Mouse (Mus musculus) bone marrow macrophage, adult 2 months (primary cell): ENCODE data around the gene Arhgef12. TPM values are rescaled to one million over a fixed set of nuclear protein-coding genes. Genes with fewer than 3 reads are reported as not detected.

Source experiments
- H3K27ac ChIP-seq: 2 replicates; pipeline ENCODE4 v1.5.1; 2012; ENCODE audit warnings: low read depth, low read length; ENCODE audit not compliant: insufficient read depth
- H3K4me1 ChIP-seq: 2 replicates; pipeline ENCODE4 v1.6.1; 2012; ENCODE audit warnings: low read length; ENCODE audit not compliant: control insufficient read depth, insufficient read depth
- H3K4me3 ChIP-seq: 2 replicates; pipeline ENCODE4 v1.5.1; 2012; ENCODE audit warnings: mild to moderate bottlenecking, low read length, moderate library complexity; ENCODE audit not compliant: insufficient read depth
- CTCF ChIP-seq: IDR thresholded peaks from 2 replicates; pipeline ENCODE4 v1.5.1; 2012; ENCODE audit warnings: low read depth, mild to moderate bottlenecking, low read length, moderate library complexity
- POLR2A ChIP-seq: IDR thresholded peaks from 2 replicates; pipeline ENCODE4 v1.6.1; 2012; ENCODE audit warnings: mild to moderate bottlenecking, low read depth, low read length, borderline replicate concordance
- polyA plus RNA-seq: library from polyadenylated mRNA; stranded (reverse); fragments of >200 nt; gene quantifications from 2 replicates; pipeline ENCODE4 v1.2.4, GENCODE M21; 2012; ENCODE audit not compliant: missing spikeins, insufficient read depth, insufficient read length

Gene Arhgef12
- polyA plus RNA-seq, 1 experiment = 8.6 TPM

- TF ChIP-seq CTCF (no peak), POLR2A (no peak)
- Histone ChIP-seq H3K4me1 (peaks cover 5% of the 10 kb centered on the region), H3K27ac (no peak overlapping the region), H3K4me3 (no peak overlapping the region)
These were observed 92.2 kb downstream of the Arhgef12 start for GRCm38 (mm10) chr9:43014886-43015285.

- Histone ChIP-seq H3K4me1 (peaks cover 5% of the 10 kb centered on the region), H3K4me3 (no peak overlapping the region), H3K27ac (no peak overlapping the region)
- TF ChIP-seq POLR2A (no peak), CTCF (no peak)
These were observed 94.5 kb downstream of the Arhgef12 start for GRCm38 (mm10) chr9:43012541-43012940.

- no peak overlapping the region for H3K4me3 ChIP-seq
- no peak overlapping the region for H3K27ac ChIP-seq
- no peak for TF ChIP-seq CTCF
- no peak for TF ChIP-seq POLR2A
- H3K4me1 ChIP-seq = peaks cover 5% of the 10 kb centered on the region
These were observed 96.0 kb downstream of the Arhgef12 start for GRCm38 (mm10) chr9:43011061-43011460.

GRCm38 (mm10) chr9:43003881-43004280 lies 103.2 kb downstream of the Arhgef12 start:
- TF ChIP-seq CTCF (no peak), POLR2A (no peak)
- H3K27ac ChIP-seq = no peak overlapping the region
- no peak overlapping the region for H3K4me3 ChIP-seq
- H3K4me1 ChIP-seq = peaks cover 2% of the 10 kb centered on the region; the same call in 1 of the 2 replicates

- Histone ChIP-seq H3K4me3 (no peak overlapping the region), H3K4me1 (peaks cover 2% of the 10 kb centered on the region; the same call in 1 of the 2 replicates), H3K27ac (no peak overlapping the region)
- no peak for TF ChIP-seq POLR2A
- TF ChIP-seq CTCF = no peak
These were observed 104.0 kb downstream of the Arhgef12 start for GRCm38 (mm10) chr9:43003017-43003416.

GRCm38 (mm10) chr9:43000595-43001250 lies 106.3 kb downstream of the Arhgef12 start:
- no peak overlapping the region for H3K27ac ChIP-seq
- no peak for TF ChIP-seq POLR2A
- TF ChIP-seq CTCF = no peak
- peaks cover 2% of the 10 kb centered on the region; the same call in 1 of the 2 replicates for H3K4me1 ChIP-seq
- H3K4me3 ChIP-seq = no peak overlapping the region

- no peak for TF ChIP-seq POLR2A
- TF ChIP-seq CTCF = no peak
- Histone ChIP-seq H3K27ac (no peak overlapping the region), H3K4me1 (peaks cover 2% of the 10 kb centered on the region; the same call in 1 of the 2 replicates), H3K4me3 (no peak overlapping the region)
These were observed 107.0 kb downstream of the Arhgef12 start for GRCm38 (mm10) chr9:43000070-43000469.

- Histone ChIP-seq H3K4me1 (no peaks in the 10 kb centered on the region), H3K4me3 (no peak overlapping the region), H3K27ac (no peak overlapping the region)
- TF ChIP-seq POLR2A = no peak
- no peak for TF ChIP-seq CTCF
These were observed 109.5 kb downstream of the Arhgef12 start for GRCm38 (mm10) chr9:42997526-42997925.

GRCm38 (mm10) chr9:42995298-42995697 lies 111.7 kb downstream of the Arhgef12 start:
- Histone ChIP-seq H3K4me3 (no peak overlapping the region), H3K27ac (no peak overlapping the region), H3K4me1 (no peaks in the 10 kb centered on the region)
- TF ChIP-seq CTCF (no peak), POLR2A (no peak)

- Histone ChIP-seq H3K4me1 (no peaks in the 10 kb centered on the region), H3K27ac (no peak overlapping the region), H3K4me3 (no peak overlapping the region)
- no peak for TF ChIP-seq POLR2A
- TF ChIP-seq CTCF = no peak
These were observed 112.3 kb downstream of the Arhgef12 start for GRCm38 (mm10) chr9:42994708-42995107.
